Mouse (Mus musculus) embryonic stem cell, embryonic (primary cell): ENCODE data around the gene Lzts3.

Source experiments
- CTCF ChIA-PET, 4 experiments: fragments of 300-600 bp in 2 of 4; fragments of 350-600 bp in 2 of 4; sonication (Branson Sonifier 250); formaldehyde crosslinking; loops; one replicate each; lab custom pipeline; 2022; ENCODE audit warnings: inconsistent platforms in 2 of 4; lab: Charles Lee
- POLR2A ChIA-PET, 4 experiments: fragments of 300-600 bp in 2 of 4; fragments of 350-600 bp in 2 of 4; sonication (Branson Sonifier 250); formaldehyde crosslinking; loops; one replicate each; lab custom pipeline; 2022; ENCODE audit warnings: antibody characterized with exemption in 4 of 4, inconsistent platforms in 1 of 4; lab: Charles Lee

The Lzts3 gene

GRCm38 (mm10) chr2:130642684-130643369, at the start of gene Lzts3:
Lzts3 (minus strand) TSS chr2:130642803.
- ChIA-PET CTCF (interaction anchor here in 2 of 4 experiments (0.6 to 1.2 kb wide), 5 partner anchors 15 to 800 kb away, joined by 3 to 12 read pairs (median 4); no protein-coding TSS in a partner anchor), POLR2A (interaction anchor here in 3 of 4 experiments (0.6 to 3.6 kb wide), 20 partner anchors 9 to 358 kb away, joined by 3 to 35 read pairs (median 4); partner anchors contain the start of genes Ddrgk1 (in 3 of the 3), Itpa (in 2 of the 3), Slc4a11 (in 2 of the 3) and Idh3b (in 1 of the 3))

DNA sequence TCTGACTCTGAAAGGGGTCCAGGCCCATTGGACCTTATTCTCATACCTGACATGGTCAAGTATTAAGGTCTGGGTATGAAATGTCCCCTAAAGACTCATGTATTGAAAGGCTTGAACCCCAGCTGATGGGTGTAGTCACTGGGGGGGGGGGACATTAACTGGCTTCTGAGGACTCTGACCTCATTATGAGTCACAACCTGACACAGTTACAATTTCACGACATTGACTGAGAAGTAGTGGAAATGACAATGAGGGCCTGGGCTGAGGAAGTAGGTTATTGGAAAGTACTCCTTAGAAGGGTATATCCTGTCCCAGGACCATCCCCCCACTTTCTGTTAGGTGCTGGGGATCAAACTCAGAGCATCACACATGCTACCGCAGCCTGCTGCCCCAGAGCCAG, 46.4 kb upstream of the Lzts3 start:
- ChIA-PET CTCF (interaction anchor here in 1 of 4 experiments (0.6 kb wide), 2 partner anchors 29 to 307 kb away, joined by 4 to 11 read pairs; no protein-coding TSS in a partner anchor), POLR2A (interaction anchor here in 1 of 4 experiments (0.6 to 1.3 kb wide), 4 partner anchors 9 to 338 kb away, joined by 3 to 5 read pairs (median 4); partner anchors contain the start of gene Slc4a11)

GRCm38 (mm10) chr2:130685426-130685825, 42.8 kb upstream of the Lzts3 start:
- POLR2A ChIA-PET: interaction anchor here in 3 of 4 experiments (0.6 to 4.6 kb wide), 17 partner anchors 8 to 215 kb away, joined by 3 to 49 read pairs (median 5); partner anchors contain the start of genes Ddrgk1 (in 3 of the 3), Itpa (in 3 of the 3), Slc4a11 (in 3 of the 3) and Lzts3 (in 1 of the 3)
- CTCF ChIA-PET: interaction anchor here in 2 of 4 experiments (0.6 to 1.3 kb wide), 5 partner anchors 18 to 251 kb away, joined by 3 to 6 read pairs (median 3); partner anchors contain the start of gene Itpa (in 1 of the 2)

DNA sequence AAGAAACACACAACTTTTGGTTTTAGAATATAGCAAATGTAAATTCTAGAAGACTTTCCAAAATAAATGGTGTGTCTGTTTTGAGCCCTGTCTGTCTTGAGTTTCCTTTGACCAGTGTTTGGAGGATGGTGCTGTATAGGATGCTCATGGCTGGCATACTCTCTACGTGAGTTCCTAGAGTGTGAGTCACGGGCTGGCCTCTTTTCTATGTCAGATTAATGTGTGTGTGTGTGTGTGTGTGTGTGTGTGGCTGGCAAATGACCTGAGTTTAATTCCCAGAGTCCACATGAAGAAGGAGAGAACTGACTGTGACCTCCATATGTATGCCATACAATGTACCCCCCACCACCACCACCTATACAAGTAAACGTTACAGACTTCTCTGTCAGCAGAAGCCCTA, 38.9 kb upstream of the Lzts3 start:
- POLR2A ChIA-PET: interaction anchor here in 2 of 4 experiments (0.7 to 1.7 kb wide), 3 partner anchors 17 to 205 kb away, joined by 3 to 6 read pairs (median 3); partner anchors contain the start of gene Ddrgk1 (in 1 of the 2)
- CTCF ChIA-PET: no interaction called here

GRCm38 (mm10) chr2:130679899-130680298, 37.3 kb upstream of the Lzts3 start:
- ChIA-PET POLR2A (interaction anchor here in 3 of 4 experiments (0.6 to 4.2 kb wide), 10 partner anchors 10 to 41 kb away, joined by 3 to 51 read pairs (median 4); partner anchors contain the start of genes Slc4a11 (in 3 of the 3), Itpa (in 2 of the 3) and Ddrgk1 (in 1 of the 3)), CTCF (interaction anchor here in 1 of 4 experiments (0.6 kb wide), 1 partner anchor 235 kb away, joined by 3 read pairs; no protein-coding TSS in a partner anchor)

GRCm38 (mm10) chr2:130679154-130679553, 36.6 kb upstream of the Lzts3 start:
- CTCF ChIA-PET: interaction anchor here in 1 of 4 experiments (0.5 kb wide), 1 partner anchor 91 kb away, joined by 3 read pairs; no protein-coding TSS in a partner anchor

DNA sequence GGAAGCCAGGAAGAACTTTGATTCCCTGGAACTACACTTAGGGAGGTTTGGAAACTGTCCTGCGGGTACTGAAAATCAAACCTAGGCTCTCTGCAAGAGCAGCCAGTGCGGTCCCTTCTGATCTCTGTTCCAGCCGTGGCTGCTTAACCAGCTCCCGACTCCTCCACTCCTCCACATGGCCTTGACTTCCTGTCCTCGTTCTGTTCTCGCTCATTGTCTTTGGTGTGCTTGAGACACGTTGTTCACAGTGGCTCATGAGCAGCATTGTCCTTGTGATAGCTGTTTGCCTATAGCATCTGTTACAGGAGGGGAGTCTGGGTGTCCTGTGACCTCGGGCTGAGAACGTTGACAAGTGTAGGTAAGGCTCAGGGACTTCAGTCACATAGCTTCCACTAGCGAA, 34.6 kb upstream of the Lzts3 start:
- ChIA-PET POLR2A (interaction anchor here in 3 of 4 experiments (0.5 to 4.2 kb wide), 12 partner anchors 9 to 208 kb away, joined by 3 to 51 read pairs (median 6); partner anchors contain the start of genes Ddrgk1 (in 2 of the 3), Itpa (in 2 of the 3) and Slc4a11 (in 1 of the 3)), CTCF (interaction anchor here in 1 of 4 experiments (1.7 kb wide), 1 partner anchor 9 kb away, joined by 6 read pairs; the partner anchor contains the start of gene Itpa)

More at GRCm38 (mm10) chr2:130679154-130679553, 36.6 kb upstream of the Lzts3 start:
- POLR2A ChIA-PET: interaction anchor here in 3 of 4 experiments (0.8 to 4.2 kb wide), 7 partner anchors 12 to 19 kb away, joined by 3 to 51 read pairs (median 5); partner anchors contain the start of genes Slc4a11 (in 3 of the 3), Itpa (in 2 of the 3) and Ddrgk1 (in 1 of the 3)

DNA sequence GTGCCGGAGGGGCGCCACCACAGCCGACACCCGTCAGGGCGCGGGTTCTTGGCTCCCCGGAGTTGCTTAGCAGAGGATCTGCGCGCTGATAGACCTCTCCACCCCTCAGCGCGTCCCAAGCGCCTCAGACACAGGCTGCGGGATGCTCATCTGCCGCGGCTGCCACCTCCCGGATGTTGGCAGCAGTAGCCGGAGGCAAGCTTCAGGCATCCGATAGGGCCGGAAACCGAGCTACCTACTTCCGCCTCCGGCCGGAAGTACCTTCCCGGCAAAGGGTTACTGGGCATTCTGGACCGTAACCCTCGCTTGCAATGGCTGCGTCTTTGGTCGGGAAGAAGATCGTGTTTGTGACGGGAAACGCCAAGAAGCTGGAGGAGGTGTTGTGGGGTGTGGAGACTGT, 25.0 kb upstream of the Lzts3 start, which contains the start of gene Itpa:
Itpa (plus strand) TSS at position 52 of the 400 bp plus-strand sequence.
- ChIA-PET POLR2A (interaction anchor here (0.5 to 6.7 kb wide), 51 partner anchors 9 to 594 kb away, joined by 3 to 67 read pairs (median 4); partner anchors contain the start of genes Slc4a11 (in 4 of the 4), Lzts3 (in 2 of the 4), Nop56 (in 2 of the 4) and Mrps26 (in 1 of the 4)), CTCF (interaction anchor here in 3 of 4 experiments (0.6 to 2.2 kb wide), 17 partner anchors 10 to 878 kb away, joined by 3 to 11 read pairs (median 4); partner anchors contain the start of genes Mrps26 (in 1 of the 3) and Slc4a11 (in 1 of the 3))

DNA sequence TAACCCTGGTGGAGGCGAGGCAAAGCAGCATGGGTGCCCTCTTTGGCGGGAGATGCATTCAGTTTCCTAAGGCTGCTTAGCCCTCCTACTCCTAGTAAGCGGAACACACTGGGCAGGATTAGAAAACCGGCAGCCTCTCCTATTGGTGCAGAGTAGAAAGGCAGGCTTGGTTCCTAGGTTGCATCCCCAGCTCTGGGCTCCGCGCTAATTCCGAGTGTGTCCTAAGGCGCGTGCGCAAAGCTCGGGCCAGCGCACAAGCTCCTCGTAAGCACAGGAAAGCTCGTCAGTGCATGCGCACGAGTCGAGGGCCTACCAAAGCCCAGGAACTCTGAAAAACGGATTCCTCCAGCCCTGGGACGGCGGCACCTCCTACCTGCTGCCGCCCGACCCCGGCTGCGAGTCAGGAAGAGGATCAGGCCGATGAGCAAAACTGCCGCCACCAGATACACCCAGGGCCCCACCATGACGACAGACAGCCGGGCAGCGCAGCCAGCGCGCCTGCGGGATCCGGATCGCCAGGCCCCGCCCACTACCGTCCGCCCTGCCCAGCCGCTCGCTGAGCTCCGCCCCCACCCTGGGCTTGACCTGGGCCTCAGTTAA, 21.6 kb upstream of the Lzts3 start, which contains the start of gene Ddrgk1:
Ddrgk1 (minus strand) TSS at position 558 of the 600 bp plus-strand sequence.
- ChIA-PET CTCF (interaction anchor here in 2 of 4 experiments (0.6 to 1.8 kb wide), 13 partner anchors 25 to 866 kb away, joined by 3 to 8 read pairs (median 4); partner anchors contain the start of genes Mrps26 (in 1 of the 2) and Slc4a11 (in 1 of the 2)), POLR2A (interaction anchor here in 3 of 4 experiments (0.6 to 6.7 kb wide), 119 partner anchors 9 to 1843 kb away, joined by 3 to 67 read pairs (median 5); partner anchors contain the start of genes Lzts3 (in 3 of the 3), Slc4a11 (in 3 of the 3), Fastkd5 (in 2 of the 3) and Mrps26 (in 2 of the 3))

DNA sequence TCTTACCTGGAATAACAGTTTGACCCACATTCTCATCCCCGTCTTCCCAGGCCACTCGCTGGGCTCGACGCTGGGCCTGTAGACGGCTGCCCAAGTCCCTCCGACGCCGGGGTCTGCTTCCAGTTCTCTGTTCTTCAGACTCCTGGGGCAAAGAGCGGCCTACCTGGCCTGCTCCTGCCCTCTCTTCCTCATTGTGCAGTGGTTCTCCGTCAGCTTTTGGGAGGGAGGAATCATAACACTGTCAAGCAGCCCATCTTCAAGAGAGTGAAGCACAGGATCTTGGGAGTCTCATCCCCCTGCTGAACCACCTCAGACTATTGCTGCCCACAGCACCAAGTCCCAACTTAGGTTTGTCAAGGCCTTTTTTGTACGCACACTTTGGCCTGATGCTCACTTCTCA, 20.7 kb upstream of the Lzts3 start:
- CTCF ChIA-PET: no interaction called here
- POLR2A ChIA-PET: interaction anchor here in 3 of 4 experiments (0.8 to 6.7 kb wide), 24 partner anchors 9 to 589 kb away, joined by 3 to 67 read pairs (median 8); partner anchors contain the start of genes Slc4a11 (in 2 of the 3) and Lzts3 (in 1 of the 3)

DNA sequence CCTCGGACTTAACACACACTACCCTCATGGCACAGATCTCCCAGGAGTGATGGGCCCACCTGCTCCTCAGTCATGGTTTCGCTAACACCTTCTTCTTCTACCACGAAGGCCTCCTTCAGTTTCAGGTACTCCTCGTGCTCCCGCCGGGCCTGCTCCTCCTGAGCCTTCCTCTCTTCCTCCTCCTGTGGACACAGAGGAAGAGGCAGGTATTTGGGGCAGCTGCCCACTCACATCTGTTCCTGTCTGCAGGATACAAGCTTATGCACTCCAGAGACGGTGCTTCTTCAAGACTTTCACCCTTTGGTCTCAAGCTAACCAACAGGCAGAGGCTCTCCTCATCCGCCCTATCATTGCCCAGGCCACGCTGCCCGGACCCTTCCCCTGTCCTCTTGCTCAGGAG, 15.9 kb upstream of the Lzts3 start:
- ChIA-PET CTCF (interaction anchor here in 1 of 4 experiments (1.0 kb wide), 1 partner anchor 15 kb away, joined by 3 read pairs; no protein-coding TSS in a partner anchor), POLR2A (interaction anchor here in 2 of 4 experiments (1.0 to 2.1 kb wide), 4 partner anchors 9 to 28 kb away, joined by 3 to 7 read pairs (median 4); partner anchors contain the start of genes Fastkd5 (in 1 of the 2), Itpa (in 1 of the 2) and Ubox5 (in 1 of the 2))

DNA sequence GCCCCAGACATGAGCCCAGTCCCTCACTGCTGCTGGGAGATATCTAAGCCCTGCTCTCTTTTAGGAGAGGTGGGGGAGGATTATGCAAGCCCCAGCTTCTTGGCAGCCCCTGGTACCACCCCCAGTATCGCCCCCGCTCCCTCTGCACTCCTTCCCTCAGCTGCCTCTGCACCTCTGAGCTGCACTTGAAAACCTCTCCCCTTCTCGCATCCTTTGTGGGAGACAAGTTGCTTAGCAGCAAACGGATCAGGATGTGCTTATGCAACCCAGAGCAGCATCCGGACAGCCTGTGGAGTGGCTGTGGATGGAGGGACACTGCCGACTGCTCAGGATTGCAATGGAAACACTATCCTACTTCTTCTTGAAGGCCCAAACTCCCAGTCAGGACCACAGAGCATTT, 14.9 kb upstream of the Lzts3 start:
- POLR2A ChIA-PET: interaction anchor here in 1 of 4 experiments (0.5 to 2.1 kb wide), 2 partner anchors 10 to 1618 kb away, joined by 3 to 7 read pairs; partner anchors contain the start of gene Itpa
- CTCF ChIA-PET: interaction anchor here in 1 of 4 experiments (0.7 kb wide), 1 partner anchor 9 kb away, joined by 3 read pairs; no protein-coding TSS in a partner anchor

- ChIA-PET CTCF (no interaction called here), POLR2A (interaction anchor here in 3 of 4 experiments (0.6 to 9.4 kb wide), 5 partner anchors 8 to 44 kb away, joined by 3 to 67 read pairs (median 5); partner anchors contain the start of genes Ddrgk1 (in 2 of the 3) and Itpa (in 2 of the 3))
These were observed 13.9 kb upstream of the Lzts3 start for GRCm38 (mm10) chr2:130656536-130656935.

DNA sequence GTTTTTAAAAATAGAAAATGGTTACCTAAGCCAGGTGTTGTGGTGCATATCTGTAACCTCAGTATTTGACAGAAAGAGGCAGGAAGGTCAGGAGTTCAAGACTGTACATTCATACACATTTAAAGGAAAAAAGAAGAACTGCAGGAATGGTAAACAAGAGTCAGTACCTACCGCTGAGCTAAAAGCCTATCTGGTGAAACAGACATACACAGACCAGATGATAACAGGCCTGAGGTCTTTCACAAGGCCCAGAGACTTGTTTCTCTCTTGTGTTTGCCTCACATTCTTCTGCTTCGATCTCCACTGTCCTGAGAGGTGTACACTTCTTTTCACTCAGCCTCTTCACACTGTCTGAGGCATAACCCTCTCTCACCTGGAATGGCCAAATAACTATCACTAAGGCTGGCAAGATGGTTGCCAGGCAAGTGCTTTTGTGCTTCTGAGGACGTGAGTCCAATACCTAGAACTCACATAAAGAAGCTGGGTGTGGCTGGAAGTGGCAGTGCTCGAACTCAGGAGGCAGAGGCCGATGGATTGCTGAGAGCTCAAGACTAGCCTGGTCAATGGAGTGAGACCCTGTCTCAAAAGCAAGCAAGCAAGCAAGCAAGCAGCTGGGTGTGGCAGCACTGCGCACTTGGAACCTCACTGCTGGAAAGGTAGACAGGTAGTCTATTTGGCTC, 13.2 kb upstream of the Lzts3 start:
- ChIA-PET CTCF (no interaction called here), POLR2A (interaction anchor here in 3 of 4 experiments (0.6 to 9.4 kb wide), 5 partner anchors 9 to 43 kb away, joined by 3 to 67 read pairs (median 5); partner anchors contain the start of genes Ddrgk1 (in 2 of the 3) and Itpa (in 2 of the 3))

DNA sequence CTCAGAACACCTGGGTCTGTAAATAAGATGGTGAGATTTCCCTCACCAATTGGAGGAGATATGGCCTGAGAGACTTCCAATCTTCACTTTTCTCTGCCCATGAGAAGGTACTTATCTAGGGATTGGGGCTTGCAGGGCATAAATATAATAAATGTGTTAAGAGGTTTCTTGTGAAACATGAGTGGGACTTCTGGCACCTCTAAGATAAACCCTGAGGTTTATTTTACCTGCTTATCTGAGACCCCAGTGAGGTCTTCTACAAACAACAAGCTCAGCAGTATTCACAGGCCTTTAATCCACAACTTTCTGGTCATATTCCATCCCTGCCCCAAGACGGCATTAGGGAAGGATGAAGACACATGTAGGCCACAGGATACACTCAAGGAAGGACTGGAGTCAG, 11.2 kb upstream of the Lzts3 start:
- CTCF ChIA-PET: no interaction called here
- POLR2A ChIA-PET: interaction anchor here in 2 of 4 experiments (0.9 to 9.4 kb wide), 5 partner anchors 11 to 44 kb away, joined by 3 to 67 read pairs (median 4); partner anchors contain the start of genes Ddrgk1 (in 2 of the 2), Itpa (in 1 of the 2) and Slc4a11 (in 1 of the 2)

DNA sequence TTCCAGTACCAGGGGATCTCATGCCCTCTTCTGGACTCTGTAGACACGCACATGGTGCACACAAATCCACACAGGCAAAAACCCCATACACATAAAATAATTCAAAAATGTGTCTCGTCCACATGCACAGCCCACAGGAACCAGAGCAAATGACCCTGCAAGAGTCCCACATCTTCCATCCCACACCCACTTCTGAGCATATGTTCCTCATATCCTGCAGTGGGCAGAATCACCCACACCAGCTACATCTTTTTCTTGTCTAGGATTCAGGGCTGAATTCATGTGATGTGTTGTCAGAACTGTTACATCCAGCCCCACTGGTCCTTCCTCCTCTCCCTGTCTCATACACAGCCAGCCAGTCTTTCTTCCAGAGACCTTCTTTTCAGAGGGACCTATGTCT, 10.7 kb upstream of the Lzts3 start:
- POLR2A ChIA-PET: interaction anchor here in 2 of 4 experiments (0.9 to 9.4 kb wide), 4 partner anchors 11 to 44 kb away, joined by 3 to 67 read pairs (median 16); partner anchors contain the start of genes Ddrgk1 (in 2 of the 2), Itpa (in 1 of the 2) and Slc4a11 (in 1 of the 2)
- CTCF ChIA-PET: no interaction called here
